Mouse (Mus musculus): Measurements from ENCODE around the gene Anapc1.

GRCm38 (mm10) chr2:128727552-128727951 is 40.4 kb upstream of the Anapc1 start:
- TF ChIP-seq FLI1 (IDR thresholded peaks at IDR 0.05; ENCODE audit: low read length) (no peak), GATA1 (IDR thresholded peaks at IDR 0.05; ENCODE audit: borderline replicate concordance, low read length) (no peak)
